21 mouse cellular contexts compared by ENCODE assay signal in genomic region chr9:80296086-80296485, GRCm38 (mm10).
"Had no signal": no experiment of that assay in that cellular context is flagged by ENCODE, and none has a peak within 500 bp of the region (broad histone marks: within the 10 kb centered on the region; RNA-seq: fewer than 3 reads in every experiment).

No protein-coding gene starts in this region.

- H3K9ac ChIP-seq: lung, embryonic 15.5 days; neural tube, embryonic 13.5 days; neural tube, embryonic 15.5 days had no signal

- H3K4me2 ChIP-seq: lung, embryonic 15.5 days; midbrain, embryonic 11.5 days; neural tube, embryonic 13.5 days; neural tube, embryonic 15.5 days had no signal

- H3K27ac ChIP-seq: lung, embryonic 15.5 days; macrophage; neural tube, embryonic 13.5 days; neural tube, embryonic 15.5 days had no signal

- H3K27me3 ChIP-seq: lung, embryonic 15.5 days; megakaryocyte, embryonic 14.5 days; neural tube, embryonic 13.5 days; neural tube, embryonic 15.5 days had no signal

- H3K4me3 ChIP-seq: lung, embryonic 15.5 days; megakaryocyte, embryonic 14.5 days; myocyte; neural tube, embryonic 13.5 days; neural tube, embryonic 15.5 days had no signal

- DNase-seq: lung, adult 2 months; lung, postnatal 14 days; lung, postnatal 36 days; midbrain, embryonic 14.5 days; retina, postnatal 1 day; right cerebral cortex, adult 18-20 months; right cerebral cortex, postnatal 25 days; right cerebral cortex, postnatal 4 days; spleen, adult 18-20 months; thymus, adult 18-20 months; thymus, postnatal 14 days; thymus, postnatal 36 days had no signal

- ATAC-seq: lung, postnatal 0 days; midbrain, embryonic 16.5 days had no signal

- H3K4me1 ChIP-seq: lung, embryonic 15.5 days; megakaryocyte, embryonic 14.5 days; neural tube, embryonic 13.5 days; neural tube, embryonic 15.5 days had no signal

- H3K9me3 ChIP-seq: lung, embryonic 15.5 days; megakaryocyte, embryonic 14.5 days; neural tube, embryonic 15.5 days had no signal
